Mouse (Mus musculus): ENCODE data around the gene Nfe2.

The Nfe2 gene

GRCm38 (mm10) chr15:103290843-103291242, 32.6 kb upstream of the Nfe2 start:
- DNase-seq (ENCODE audit: low read depth, low spot score), result no peak

- no peak for DNase-seq (ENCODE audit: low read depth, low spot score)
Observed at GRCm38 (mm10) chr15:103290417-103290816, 32.2 kb upstream of the Nfe2 start.

- no peak for DNase-seq (ENCODE audit: low read depth, low spot score)
Observed at GRCm38 (mm10) chr15:103289600-103289999, 31.4 kb upstream of the Nfe2 start.

DNA sequence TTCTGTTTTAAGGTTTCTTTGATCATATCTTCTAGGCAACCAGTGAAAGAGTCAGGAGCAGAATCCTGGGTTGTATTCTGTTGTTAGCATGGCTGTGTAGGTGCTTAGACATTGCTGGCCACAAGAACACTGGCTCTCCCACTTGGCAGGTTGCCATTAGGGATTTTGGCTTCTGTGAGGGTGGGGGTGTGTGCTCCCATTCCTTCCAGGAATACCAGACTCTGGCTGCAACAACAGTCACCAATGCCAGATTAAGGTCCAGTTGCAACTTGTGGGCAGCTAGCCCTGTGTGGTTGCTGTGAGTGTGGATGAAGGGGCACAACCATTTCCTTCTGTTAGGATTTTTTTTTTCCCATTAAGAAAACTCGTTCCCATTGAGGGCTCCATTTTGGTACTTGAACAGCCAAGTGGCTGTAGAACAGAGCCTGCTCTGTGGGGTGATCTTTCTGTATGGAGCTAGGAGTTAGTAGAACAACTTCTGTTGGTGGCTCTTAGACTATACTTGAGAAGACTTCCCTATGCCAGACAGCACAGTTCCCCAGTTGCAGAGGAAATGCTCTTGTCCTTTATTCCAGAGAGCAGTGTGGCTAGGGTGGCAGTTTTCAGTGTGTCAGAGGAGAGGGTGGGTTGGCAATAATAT, 27.7 kb upstream of the Nfe2 start:
- no peak for DNase-seq (ENCODE audit: low read depth, low spot score)

DNA sequence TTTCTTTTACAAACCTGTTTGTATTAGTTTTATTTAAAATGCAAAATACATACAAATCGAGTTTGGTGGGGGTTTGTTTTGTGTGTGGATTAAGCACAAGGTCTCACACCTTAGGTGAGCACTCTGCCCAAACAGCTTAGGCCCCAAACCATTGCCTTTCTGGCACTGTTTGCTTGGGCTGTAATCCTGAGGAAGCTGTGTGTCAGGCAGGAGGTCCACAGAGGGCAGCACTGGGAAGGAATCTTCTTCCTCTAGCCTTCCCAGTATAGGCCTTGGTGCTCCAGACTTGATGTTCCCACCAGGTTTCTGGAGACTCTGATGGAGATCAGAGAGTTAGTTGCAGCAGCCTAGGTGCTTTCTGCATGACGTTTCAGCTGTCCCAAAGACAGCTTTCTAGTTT, 26.4 kb upstream of the Nfe2 start:
- no peak for DNase-seq (ENCODE audit: low read depth, low spot score)

DNA sequence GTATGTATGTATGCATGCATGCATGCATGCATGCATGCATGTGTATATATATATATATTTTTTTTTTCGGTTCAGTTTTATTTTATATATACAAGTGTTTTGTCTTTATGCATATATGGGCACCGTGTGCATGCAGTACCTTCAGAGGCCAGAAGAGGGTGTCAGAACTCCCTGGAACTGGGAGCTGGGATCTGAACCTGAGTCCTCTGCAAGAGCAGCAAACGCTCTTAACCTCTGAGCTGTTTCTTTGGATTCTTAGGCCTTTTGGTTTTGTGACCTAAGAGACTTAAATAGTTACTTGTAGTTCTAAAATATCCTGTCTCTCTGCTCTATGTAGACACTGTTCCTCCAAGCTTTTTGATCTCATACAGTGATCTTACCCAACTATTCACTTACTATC, 25.9 kb upstream of the Nfe2 start:
- DNase-seq (ENCODE audit: low read depth, low spot score), result no peak

- DNase-seq (ENCODE audit: low read depth, low spot score), result no peak
Observed at GRCm38 (mm10) chr15:103281465-103282205, 23.4 kb upstream of the Nfe2 start.

DNA sequence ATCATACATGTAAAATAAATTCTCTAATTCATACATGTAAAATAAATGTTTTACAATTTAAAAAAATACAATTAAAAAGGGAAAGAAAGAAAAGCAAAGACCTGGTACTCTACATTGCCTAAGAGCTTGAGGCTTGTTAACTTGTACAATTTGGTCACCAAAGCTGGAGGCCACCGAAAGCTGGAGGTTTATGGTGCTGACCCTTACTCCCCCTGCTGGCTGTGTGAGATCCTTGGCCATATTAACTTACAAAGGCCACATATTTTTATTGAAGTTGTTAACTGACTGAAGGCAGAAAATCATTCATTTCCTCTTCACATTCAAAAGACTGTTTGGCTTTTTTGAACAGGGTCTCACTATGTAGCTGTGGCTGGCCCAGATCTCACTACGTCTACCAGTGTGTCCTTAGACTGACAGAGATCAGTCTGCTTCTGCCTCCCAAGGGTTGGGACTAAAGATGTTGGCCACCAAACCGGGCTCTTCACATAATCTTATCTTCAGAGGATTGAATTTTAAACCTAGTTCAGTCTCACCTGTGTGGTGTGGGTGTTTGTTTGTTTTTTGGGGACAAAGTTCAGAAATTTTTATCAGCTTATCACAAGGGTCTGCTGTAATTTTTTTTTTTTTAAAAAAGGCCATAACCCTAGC, 22.7 kb upstream of the Nfe2 start:
- DNase-seq (ENCODE audit: low read depth, low spot score), result no peak

GRCm38 (mm10) chr15:103279750-103280149, 21.5 kb upstream of the Nfe2 start:
- no peak for DNase-seq (ENCODE audit: low read depth, low spot score)

GRCm38 (mm10) chr15:103277949-103278348, 19.7 kb upstream of the Nfe2 start:
- DNase-seq (ENCODE audit: low read depth, low spot score), result no peak

- peak; percentile 53 for DNase-seq (ENCODE audit: low read depth, low spot score)
Observed at GRCm38 (mm10) chr15:103275943-103276342, 17.7 kb upstream of the Nfe2 start.

DNA sequence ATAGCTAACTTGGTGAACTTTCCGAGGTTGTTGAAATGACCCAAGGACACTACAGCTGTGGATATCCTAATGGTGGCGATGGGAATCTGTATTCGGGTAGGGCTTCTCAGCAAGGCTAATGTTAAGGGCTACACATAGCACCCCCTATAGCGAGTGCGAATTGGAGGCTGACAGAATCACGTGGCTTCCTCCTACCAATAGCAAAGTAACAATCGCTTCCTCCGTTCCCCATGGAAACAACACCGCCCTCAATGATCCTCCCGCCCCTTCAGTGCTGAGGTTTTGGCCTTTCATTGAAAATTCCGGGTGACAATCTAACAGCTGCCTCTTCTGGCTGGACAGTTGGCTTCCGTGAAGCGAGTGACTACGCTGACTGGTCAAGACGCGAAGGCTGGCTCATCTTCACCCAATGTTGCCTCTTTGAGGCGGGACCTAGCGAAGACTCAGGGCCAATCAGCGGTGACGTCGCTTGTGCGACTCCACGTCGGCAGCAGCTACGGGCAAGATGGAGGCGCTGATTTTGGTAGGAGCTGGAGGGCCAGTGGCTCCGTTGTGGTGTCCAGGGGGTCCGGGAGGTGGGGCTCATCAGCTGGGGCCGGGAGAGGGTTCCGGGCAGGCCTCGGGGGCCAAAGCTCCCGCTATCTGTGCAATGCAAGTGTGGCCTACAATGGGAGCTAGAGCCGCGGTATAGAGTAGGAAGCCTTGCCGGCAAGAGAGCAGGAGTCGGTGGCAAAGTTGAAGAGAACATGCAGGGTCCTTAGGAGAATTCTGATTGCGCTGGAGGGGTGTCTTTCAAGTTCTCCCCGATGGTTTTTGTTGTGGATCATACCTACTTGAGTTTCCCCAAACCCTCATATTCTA, 14.4 kb upstream of the Nfe2 start, which contains the start of gene Copz1:
Copz1 (plus strand) TSS at position 296 of the 861 bp plus-strand sequence.
- DNase-seq (ENCODE audit: low read depth, low spot score), result peak; percentile 97

GRCm38 (mm10) chr15:103268903-103269302, 10.7 kb upstream of the Nfe2 start:
- DNase-seq (ENCODE audit: low read depth, low spot score), result no peak

DNA sequence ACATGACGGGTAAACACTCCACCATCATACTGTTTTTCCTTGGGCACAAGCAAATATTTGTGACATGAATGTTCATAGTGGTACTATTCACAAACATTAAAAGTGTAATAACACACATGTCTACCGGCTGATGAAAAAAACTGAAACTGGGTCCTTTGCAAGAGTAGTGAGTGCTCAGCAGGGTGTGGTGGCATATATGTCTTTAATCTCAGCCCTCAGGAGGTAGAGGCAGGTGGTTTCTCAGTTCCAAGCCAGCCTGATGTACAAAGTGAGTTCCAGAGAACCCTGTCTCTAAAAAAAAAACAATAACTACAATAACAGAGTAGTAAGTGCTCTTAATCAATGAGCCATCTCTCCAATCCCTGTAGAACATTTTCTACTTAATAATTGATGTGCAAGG, 6.6 kb upstream of the Nfe2 start:
- no peak for DNase-seq (ENCODE audit: low read depth, low spot score)

- no peak for DNase-seq (ENCODE audit: low read depth, low spot score)
Observed at GRCm38 (mm10) chr15:103259989-103260388, 1.8 kb upstream of the Nfe2 start.

GRCm38 (mm10) chr15:103259162-103259561, 959 bp upstream of the Nfe2 start:
- no peak for DNase-seq (ENCODE audit: low read depth, low spot score)

DNA sequence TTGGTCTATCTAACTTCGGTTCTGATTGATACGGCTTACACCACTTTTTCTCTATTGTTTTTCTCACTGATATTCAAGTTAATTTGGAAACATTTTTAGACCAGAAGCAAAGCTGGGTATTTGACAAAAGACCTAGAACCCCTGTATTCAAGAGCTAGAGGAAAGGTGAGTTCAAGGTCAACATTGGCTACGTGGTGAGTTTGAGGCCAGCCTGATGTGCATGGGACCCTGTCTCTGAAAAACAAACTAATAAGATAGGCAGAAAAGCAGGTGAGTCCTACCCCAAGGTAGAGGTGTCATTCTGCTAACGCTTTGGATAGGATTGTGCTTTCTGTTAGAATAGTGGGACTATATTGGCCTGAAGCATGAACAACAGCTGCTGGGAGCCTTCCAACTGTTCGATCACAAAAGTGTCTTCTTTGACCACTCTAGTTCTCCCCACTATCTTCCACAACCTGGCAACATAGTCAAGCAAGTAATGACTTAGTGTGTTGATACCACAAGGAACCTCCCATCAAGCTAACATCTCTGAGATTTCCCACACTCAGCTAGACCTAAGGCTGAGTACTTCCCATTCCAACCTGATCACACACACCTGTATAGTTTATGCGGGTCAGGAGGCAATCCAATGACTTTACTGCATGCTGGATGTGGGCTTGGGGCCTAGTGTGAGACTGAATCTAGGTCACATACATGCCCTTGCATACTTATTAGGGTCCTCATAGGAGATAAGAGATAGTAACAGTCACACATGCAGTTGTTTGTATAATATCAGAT, 1.8 kb downstream of the Nfe2 start:
- no peak for DNase-seq (ENCODE audit: low read depth, low spot score)

DNA sequence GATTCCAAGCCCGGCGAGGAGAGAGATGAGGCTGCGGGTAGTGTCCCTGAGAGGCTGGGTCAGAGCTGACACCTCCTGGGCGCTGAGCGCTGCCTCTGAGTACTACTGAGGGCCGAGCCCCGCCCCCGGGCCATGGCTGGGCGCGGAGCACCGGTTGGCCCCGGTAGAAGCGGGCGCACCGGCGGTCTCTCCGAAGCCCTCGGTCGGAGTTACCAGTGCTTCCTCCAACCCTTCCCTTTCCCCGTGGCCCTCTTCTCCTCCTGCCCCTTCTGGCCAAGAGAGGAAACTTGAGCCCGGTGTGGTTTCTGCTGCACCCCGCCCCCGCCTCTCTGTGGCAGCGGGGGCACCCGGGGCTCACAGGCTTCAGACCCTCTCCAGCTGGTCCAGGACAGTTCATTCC, 3.0 kb downstream of the Nfe2 start:
- DNase-seq (ENCODE audit: low read depth, low spot score), result no peak

GRCm38 (mm10) chr15:103253352-103253751, 4.9 kb downstream of the Nfe2 start:
- DNase-seq (ENCODE audit: low read depth, low spot score), result no peak

GRCm38 (mm10) chr15:103252660-103253059, 5.5 kb downstream of the Nfe2 start:
- no peak for DNase-seq (ENCODE audit: low read depth, low spot score)

DNA sequence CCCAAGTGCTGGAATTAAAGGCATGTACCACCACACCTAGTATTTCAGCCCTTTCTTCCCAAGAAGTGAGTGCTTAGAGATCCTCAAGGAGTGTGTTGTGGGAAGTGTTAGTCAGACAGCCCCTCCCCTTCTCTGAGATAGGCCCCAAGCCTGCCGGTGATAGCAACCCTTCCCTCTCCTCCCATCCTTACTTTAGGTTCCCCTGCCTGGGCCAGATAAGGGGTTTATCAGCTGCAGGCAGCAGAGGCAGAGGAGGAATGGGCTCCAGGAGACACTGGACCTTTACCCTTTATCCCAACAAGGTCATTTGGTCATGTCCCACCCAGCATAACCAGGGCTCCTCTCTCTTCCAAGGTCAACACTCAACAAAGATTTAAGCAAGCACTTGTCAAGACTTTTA, 6.6 kb downstream of the Nfe2 start:
- no peak for DNase-seq (ENCODE audit: low read depth, low spot score)

Measured in WW6 (cell line).